Mouse (Mus musculus) heart, adult 2 months (tissue): ENCODE measurements around the gene Grid2.

Source experiments
- CTCF ChIP-seq: fragments of 200-600 bp; IDR thresholded peaks from 2 replicates; pipeline ENCODE4 v1.8.1; 2022; ENCODE audit warnings: antibody characterized with exemption, mild to moderate bottlenecking, moderate library complexity
- EP300 ChIP-seq: fragments of 200-500 bp; IDR thresholded peaks from 2 replicates; pipeline ENCODE4 v1.6.1; 2011; ENCODE audit warnings: low read depth, low read length, control low read depth; ENCODE audit not compliant: insufficient read depth
- POLR2A ChIP-seq: fragments of 200-500 bp; IDR thresholded peaks from 2 replicates; pipeline ENCODE4 v1.6.1; 2011; ENCODE audit warnings: mild to moderate bottlenecking, low read depth, low read length, control low read depth; ENCODE audit not compliant: insufficient read depth

- no peak for TF ChIP-seq POLR2A
- no peak for TF ChIP-seq CTCF
- TF ChIP-seq EP300, result no peak
Measured at GRCm38 (mm10) chr6:64308631-64309030, 1053.0 kb downstream of the Grid2 start.
